Mouse (Mus musculus): ENCODE results near the gene Alg14.

The Alg14 gene

DNA sequence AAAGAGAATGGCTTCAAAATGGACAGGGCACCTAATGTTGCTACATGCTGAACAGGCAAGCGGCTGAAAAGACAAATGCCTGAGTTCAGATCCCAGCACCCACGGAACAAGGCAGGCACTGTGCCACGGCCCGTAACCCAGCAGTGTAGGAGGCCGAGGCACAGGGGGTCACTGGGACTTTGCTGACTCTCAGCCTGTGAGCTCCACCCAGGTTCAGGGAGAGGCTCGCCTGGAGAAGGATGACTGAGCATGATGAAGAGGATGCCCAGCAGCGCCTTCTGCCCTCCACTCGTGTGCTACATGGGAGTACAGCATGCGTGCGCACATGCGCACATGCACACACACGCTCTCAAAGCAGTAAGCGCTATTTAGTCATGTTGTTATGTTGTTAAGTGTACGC lies 11.9 kb upstream of the Alg14 start:
- DNase-seq (ENCODE audit: low read depth), result no peak

DNA sequence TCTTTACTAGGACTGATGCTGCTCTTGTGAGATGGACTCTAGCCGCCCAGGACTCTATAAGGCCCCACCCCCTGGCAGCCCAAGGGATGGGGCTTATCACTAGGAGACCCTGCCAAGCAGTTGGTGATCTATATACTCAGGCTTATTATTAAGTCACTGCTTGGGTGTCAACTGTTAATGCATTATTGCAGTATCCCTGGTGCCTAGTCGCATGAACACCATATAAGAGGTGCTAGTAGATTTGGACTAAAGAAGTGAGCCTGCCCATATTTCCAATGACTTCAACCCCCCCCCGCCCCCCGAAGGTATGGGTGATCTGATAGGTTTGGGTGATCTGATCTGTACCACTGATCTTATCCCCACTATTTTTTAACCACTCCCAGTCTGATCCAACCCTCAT lies 8.6 kb upstream of the Alg14 start, which contains the start of gene Tmem56:
Gene Tmem56 (minus strand): TSS at position 101 of the 400 bp plus-strand sequence.
- no peak for DNase-seq (ENCODE audit: low read depth)

- no peak for DNase-seq (ENCODE audit: low read depth)
Observed at GRCm38 (mm10) chr3:121285219-121285618, 6.4 kb upstream of the Alg14 start.

DNA sequence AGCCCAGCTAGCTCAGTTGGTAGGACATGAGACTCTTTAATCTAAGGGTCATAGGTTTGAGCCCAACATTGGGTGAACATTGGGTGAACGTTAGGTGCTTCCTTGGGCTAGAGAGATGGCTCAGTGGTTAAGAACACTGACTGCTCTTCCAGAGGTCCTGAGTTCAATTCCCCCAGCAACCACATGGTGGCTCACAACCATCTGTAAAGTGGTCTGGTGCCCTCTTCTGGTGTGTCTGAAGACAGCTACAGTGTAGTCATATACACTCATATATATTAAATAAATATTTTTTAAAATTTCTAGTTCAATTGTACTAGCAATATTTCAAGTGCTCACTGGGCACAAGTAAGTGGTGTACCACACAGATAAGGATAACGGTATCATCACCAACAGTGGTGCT lies 4.4 kb upstream of the Alg14 start:
- DNase-seq (ENCODE audit: low read depth), result no peak

DNA sequence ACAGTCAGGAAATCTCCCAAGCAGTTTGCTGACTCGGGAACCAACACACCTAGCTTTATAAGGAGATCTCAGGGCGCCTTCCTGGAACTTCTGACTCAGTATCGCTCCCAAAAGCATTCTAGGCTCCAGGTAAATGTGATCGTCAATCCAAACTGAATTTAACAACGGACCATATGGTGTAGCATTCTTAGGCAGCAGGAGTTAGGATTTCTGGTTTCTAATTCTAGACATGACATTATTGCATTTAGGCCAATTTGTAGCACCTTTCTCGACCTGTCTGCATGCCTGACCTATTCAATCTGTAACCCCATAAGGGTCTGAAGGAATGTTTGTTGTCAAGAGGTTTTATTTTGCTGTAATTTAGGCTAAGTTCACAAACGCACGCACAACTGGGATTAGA lies 892 bp upstream of the Alg14 start:
- DNase-seq (ENCODE audit: low read depth), result no peak

DNA sequence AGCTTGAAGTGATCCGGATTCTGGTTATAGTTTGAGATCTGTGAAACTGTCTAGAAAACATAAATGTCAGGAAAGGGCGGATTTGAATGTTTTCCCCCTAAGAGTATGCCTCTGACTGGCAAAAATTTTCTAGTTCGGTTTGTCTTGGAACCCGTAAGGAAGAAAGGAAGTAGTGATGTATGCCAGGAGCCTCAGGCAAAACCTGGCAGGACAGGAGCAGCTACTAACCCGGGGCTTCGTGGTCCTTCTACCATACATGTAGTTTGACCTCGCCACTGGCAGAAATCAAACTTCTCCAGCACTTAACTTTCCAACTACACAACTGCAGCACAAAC lies 381 bp upstream of the Alg14 start:
- no peak for DNase-seq (ENCODE audit: low read depth)

DNA sequence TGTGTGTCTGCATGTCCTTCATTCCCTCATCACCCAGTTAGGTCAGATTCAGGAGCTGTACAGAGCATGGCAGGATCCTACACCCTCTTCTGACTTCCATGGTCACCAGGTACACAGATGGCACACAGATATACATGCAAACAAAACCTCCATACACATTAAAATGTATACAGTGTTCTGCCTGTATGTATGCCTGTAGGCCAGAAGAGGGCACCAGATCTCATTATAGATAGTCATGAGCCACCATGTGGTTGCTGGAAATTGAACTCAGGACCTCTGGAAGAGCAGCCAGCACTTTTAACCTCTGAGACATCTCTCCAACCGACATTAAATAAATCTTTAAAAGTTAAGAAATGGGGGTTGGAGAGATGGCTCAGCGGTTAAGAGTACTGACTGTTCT lies 2.6 kb downstream of the Alg14 start:
- no peak for DNase-seq (ENCODE audit: low read depth)

DNA sequence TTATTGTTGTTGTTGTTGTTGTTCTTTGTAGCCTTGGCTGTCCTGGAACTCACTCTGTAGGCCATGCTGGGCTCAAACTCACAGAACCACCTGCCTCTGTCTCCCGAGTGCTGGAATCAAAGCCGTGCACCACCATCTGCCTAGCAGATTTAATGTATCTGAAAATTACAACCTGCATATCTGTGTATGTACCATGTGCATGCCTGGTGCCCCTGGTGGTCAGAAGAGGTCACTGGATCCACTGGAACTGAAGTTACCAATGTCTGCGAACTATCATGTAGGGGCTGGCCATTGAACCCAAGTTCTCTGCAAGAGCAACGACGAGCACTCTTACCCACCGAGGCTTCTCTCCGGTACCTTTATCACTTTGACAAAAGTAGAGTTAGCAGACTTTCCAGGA lies 15.1 kb downstream of the Alg14 start:
- DNase-seq (ENCODE audit: low read depth), result peak; percentile 28

DNA sequence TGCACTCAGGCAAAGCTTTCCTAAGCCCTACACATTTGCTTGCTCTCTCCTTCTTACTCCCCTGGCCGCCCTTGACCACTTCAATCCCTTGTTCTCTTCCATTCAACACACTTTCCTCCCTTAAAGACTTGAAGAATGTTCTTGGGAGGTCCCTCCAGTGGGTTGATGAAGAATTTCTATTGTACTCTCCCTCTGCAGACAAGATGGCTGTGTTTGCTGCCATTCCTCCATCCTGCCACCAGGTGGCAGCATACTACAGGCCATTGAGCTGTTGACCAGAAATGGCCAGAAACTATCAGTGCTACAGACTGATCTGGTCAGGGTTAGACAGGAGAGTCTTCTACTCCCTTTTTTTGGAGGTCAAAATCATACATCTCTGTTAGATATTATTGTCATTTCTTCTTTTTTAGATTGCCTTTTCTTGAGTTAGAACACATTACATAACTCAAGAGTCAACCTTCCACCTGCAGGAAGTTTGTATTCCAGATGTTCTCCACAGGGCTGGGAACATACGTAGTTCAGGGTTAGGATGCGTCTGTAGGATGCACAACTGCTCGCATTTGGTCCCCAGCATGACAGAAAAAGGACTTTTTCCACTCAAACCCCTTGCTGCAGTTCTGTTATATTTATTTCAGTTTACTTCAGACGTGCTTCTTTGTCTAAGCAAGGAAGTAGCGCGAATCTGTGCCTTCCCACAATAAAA lies 16.1 kb downstream of the Alg14 start:
- DNase-seq (ENCODE audit: low read depth), result peak; percentile 93

- DNase-seq (ENCODE audit: low read depth), result no peak
Observed at GRCm38 (mm10) chr3:121308935-121309334, 17.4 kb downstream of the Alg14 start.

GRCm38 (mm10) chr3:121309429-121309828 lies 17.9 kb downstream of the Alg14 start:
- DNase-seq (ENCODE audit: low read depth), result no peak

DNA sequence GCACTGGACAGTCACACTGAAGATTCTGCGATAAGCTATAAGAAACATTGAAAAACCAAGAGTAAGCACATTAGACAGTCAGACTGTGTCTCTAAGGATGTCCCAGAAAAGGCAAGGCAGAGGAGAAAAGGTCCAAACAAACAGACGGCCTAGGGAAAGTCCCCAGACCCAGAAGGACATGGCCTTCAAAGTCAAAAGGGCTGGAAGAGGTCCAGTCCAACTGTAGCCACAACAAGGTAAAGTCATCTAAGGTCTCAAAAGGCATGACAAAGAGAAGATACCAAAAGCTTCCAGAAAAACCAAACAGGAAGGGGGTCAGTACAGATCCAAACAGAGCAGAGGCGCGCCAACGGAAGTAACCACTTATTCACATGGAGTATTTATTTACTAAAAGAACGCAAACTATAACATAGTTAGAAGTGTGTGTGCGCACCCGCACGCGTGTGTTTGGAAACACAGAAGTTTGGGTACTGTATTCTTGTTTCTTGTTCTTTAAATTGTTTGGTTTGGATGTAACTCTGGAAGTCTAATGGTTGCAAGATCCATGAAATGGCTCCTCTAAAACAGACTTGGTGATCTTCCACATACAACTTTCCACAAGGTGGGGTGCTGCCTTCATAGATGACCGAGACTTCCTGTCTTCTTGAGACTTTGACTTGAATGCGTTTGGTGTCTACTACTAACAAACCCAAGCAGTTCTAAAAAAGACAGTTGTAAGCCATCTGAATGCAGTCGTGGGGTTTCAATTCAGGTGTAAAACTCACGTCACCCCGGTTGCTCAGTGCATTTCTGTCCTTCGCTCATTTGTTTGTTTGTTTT lies 18.5 kb downstream of the Alg14 start:
- DNase-seq (ENCODE audit: low read depth), result peak; percentile 72

DNA sequence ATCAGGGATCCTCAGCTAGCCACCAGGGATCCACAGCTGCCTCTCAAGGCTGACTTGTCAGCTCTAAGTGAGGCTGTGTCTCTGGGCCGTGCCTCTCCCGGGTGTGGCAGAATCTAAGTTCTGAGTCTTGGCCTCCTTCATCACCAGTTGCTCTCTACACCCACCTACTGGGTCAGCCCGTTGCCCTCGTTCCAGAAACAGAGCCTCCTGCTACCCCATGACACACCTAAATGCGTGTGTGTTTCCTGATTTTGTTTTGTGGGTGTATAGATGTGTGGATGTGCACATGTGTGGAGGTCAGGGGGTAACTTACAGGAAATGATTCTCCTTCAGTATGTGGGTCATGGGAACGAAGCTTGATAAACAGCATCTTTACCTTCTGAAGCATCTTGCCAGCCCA lies 20.9 kb downstream of the Alg14 start:
- no peak for DNase-seq (ENCODE audit: low read depth)

DNA sequence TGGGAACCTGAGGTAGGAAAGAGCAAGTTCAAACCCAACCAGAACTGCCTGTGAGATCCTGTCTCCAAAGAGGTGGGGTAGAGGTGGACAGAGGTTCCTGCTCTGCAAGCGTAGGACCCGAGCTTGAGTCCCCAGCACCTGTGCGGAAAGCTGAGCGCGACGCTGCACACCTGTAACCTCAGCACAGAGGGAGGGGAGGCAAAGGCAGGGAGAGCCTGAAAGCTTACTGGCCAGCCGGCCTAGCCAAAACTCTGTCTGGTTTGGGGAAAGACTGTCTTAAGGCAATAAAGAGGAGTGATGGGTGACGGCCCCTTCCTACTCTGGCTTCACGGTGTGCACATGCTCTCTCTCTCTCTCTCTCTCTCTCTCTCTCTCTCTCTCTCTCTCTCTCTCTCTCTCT lies 21.4 kb downstream of the Alg14 start:
- DNase-seq (ENCODE audit: low read depth), result no peak

DNA sequence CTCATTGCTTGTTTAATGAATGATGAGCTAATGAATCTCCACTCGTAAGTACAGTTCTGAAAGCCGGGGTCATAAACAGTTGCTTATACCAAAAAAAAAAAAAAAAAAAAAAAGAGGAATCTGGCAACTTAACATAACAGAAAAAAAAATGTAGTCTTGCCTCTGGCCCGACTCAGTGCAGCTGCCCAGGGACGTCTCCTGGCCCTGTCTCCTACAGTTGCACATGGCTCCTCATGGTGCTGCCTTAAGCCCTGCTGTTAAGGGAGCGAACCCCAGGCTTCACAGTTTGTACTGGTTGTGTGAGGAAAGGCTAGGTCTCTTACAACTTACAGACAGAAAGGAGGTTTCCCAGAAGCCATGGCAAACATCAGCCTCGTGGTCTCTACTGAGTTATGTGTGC lies 22.6 kb downstream of the Alg14 start:
- no peak for DNase-seq (ENCODE audit: low read depth)

- no peak for DNase-seq (ENCODE audit: low read depth)
Observed at GRCm38 (mm10) chr3:121315498-121315897, 23.9 kb downstream of the Alg14 start.

DNA sequence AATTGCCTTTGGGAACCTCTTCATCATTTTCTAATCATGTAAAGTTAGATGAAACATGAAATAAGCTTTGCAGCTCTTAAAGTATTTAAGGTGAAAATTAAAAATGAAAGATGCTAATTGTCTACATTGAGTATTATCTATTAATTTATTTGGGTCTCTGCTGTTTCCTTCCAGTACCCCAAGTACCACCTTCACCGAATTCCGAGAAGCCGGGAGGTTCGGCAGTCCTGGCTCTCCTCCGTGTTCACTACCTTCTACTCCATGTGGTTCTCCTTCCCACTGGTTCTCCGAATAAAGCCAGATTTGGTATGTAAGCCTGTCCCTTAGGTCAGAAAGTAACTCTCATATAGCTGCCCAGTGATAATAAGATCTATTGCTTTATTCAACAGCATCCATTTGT lies 28.3 kb downstream of the Alg14 start:
- DNase-seq (ENCODE audit: low read depth), result no peak

- DNase-seq (ENCODE audit: low read depth), result no peak
Observed at GRCm38 (mm10) chr3:121320896-121321295, 29.3 kb downstream of the Alg14 start.

GRCm38 (mm10) chr3:121323371-121323770 lies 31.8 kb downstream of the Alg14 start:
- DNase-seq (ENCODE audit: low read depth), result no peak

- DNase-seq (ENCODE audit: low read depth), result peak; percentile 69
Observed at GRCm38 (mm10) chr3:121327406-121327805, 35.8 kb downstream of the Alg14 start.

DNA sequence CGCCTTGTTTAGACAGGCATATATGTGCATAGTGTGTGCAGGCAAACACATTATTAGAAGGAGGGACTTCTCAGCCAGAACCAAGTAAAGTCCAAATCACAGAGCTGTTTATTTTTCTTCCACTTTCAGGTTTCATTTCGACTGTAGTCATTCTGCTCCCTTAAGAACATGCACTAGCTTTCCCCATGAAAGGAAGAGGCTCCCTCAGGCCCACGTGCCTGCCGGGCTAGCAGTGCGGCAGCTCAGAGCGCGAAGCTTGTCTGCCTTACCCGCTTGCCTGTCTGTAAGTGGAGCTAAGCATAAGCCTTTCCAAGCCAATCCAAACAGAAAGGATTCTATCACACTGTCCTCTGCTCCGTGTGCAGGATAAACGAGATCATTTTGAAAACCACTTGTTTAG lies 38.1 kb downstream of the Alg14 start:
- DNase-seq (ENCODE audit: low read depth), result no peak

- no peak for DNase-seq (ENCODE audit: low read depth)
Observed at GRCm38 (mm10) chr3:121330244-121330646, 38.7 kb downstream of the Alg14 start.

DNA sequence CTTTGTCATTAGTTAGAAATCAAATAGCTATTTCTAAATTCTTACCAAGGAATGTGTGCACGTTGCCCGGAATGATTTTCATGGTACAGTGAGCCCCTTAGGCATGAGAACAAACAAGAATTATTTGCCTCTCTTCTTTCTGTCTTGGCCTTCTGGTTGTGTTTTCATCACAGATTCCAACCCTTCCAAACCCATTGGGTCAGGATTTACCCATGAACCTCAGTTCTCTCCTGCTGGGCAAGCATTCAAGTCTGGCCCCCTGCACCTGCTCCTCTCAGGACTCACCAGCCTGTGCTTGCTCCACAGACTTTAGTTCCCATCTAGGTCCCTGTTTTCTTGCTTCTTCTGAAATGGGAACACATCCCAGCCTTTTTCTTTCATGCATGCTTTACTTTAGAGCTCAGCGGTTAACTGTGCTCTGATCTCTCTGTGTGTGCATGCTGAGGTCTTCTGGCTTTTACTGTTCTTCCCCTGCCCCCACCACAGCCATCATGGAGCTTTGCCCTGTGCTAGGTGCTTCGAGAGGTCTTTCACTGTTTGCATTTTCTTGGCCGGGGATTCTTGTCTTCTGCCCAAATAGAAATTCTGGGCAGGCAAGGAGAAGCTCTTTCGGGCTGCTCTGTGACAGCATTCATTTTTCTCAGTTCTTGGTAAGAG lies 44.8 kb downstream of the Alg14 start:
- DNase-seq (ENCODE audit: low read depth), result no peak

All from NIH3T3 (cell line).